Mouse (Mus musculus): ENCODE measurements around the gene Spns1.

DNA sequence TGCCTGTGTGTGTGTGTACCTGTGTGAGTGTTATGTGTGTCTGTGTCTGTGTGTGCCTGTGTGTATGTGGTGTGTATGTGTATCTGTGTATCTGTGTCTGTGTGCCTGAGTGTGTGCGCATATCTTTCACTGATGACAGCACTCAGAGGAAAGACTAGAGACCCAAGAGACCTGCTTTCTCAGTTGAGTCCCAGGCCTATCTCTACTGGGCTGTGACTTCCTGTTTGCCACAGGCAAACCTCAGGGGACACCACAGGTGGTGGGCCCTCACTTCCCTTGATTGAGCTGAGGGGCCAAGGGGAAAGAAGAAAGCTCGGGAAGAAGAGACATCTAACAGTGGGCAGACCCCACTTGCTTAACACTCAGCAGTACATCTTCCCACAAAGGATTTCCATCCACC is 39.4 kb upstream of the Spns1 start:
- TF ChIP-seq POLR2A (IDR thresholded peaks at IDR 0.05; ENCODE audit: borderline replicate concordance, control insufficient read depth, low read depth, low read length) (no peak), CTCF (IDR thresholded peaks at IDR 0.05; ENCODE audit: control insufficient read depth, insufficient read depth, low read length) (no peak)
